Mouse (Mus musculus) kidney, adult 10 weeks (tissue): ENCODE data around the gene Atrnl1. TPM values are rescaled to one million over a fixed set of nuclear protein-coding genes. Genes with fewer than 3 reads are reported as not detected.

Experiments
- polyA plus RNA-seq: library from polyadenylated mRNA; stranded (reverse); fragments of 350-450 nt; fragmentation: Illumina TruSeq; extraction: RNeasy Lipid Tissue Mini Kit (QIAGEN cat#74804); gene quantifications from one replicate; pipeline ENCODE4 v1.2.3, GENCODE M21; 2014; ENCODE audit warnings: low read depth, low replicate concordance

Atrnl1 gene
- 30.9 TPM for polyA plus RNA-seq

GRCm38 (mm10) chr19:57610476-57611261, at the start of gene Atrnl1:
Atrnl1 (plus strand) TSS chr19:57611034.

Other genes starting within 250 kb of the Atrnl1 start
- 9.6 TPM for gene Trub1, start 158.1 kb upstream of the Atrnl1 start, polyA plus RNA-seq